8 mouse cellular contexts compared by ENCODE assay signal in genomic region chr16:57122682-57123445, GRCm38 (mm10). TPM values are rescaled to one million over a fixed set of nuclear protein-coding genes. Genes with fewer than 3 reads are reported as not detected.
A peak's percentile ranks its signal among the peaks of the same experiment; 100 is the strongest.
DNase-seq lines count a peak whose midpoint lies in the region; ATAC-seq and TF ChIP-seq lines count a peak whose summit lies in the region.

No protein-coding gene starts in this region.

- 38% methylated on average over 6 of the region's 6 CpGs for WGBS in kidney, embryonic 15.5 days
- 59% methylated on average over 6 of the region's 6 CpGs for WGBS in hindbrain, postnatal 0 days
- 65% methylated on average over 6 of the region's 6 CpGs for WGBS in midbrain, embryonic 15.5 days

- H3K9ac ChIP-seq in kidney, embryonic 15.5 days, result peak overlapping the region; percentile 98
- peak overlapping the region; percentile 95 for H3K9ac ChIP-seq in hindbrain, postnatal 0 days (replicated peaks; ENCODE audit: low read length)
- peak overlapping the region; percentile 93 for H3K9ac ChIP-seq in midbrain, embryonic 15.5 days

- H3K9me3 ChIP-seq in kidney, embryonic 15.5 days (replicated peaks), result no peaks in the 10 kb centered on the region
- no peaks in the 10 kb centered on the region for H3K9me3 ChIP-seq in hindbrain, postnatal 0 days (ENCODE audit: low read length)
- no peaks in the 10 kb centered on the region for H3K9me3 ChIP-seq in midbrain, embryonic 15.5 days

- ATAC-seq in kidney, embryonic 15.5 days (replicated peaks; ENCODE audit: low FRiP score), result no peak
- no peak for ATAC-seq in hindbrain, postnatal 0 days
- no peak for ATAC-seq in midbrain, embryonic 15.5 days (replicated peaks)

- DNase-seq in kidney, postnatal 36 days, result no peak
- peak; percentile 31 for DNase-seq in brain, adult 2 months (ENCODE audit: low read depth, low spot score)
- no peak for DNase-seq in hindbrain, postnatal 0 days (ENCODE audit: low spot score)
- DNase-seq in gastrocnemius, postnatal 4 days (ENCODE audit: low spot score in 2 of 2), result no peak
- no peak for DNase-seq in adrenal gland, postnatal 36 days
- no peak for DNase-seq in layer of hippocampus, postnatal 36 days

- no peaks in the 10 kb centered on the region for H3K27me3 ChIP-seq in kidney, embryonic 15.5 days
- no peaks in the 10 kb centered on the region for H3K27me3 ChIP-seq in hindbrain, postnatal 0 days (ENCODE audit: insufficient read depth, low read length)
- no peaks in the 10 kb centered on the region for H3K27me3 ChIP-seq in midbrain, embryonic 15.5 days (replicated peaks)

- H3K4me1 ChIP-seq in kidney, embryonic 15.5 days, result peaks cover 15% of the 10 kb centered on the region
- peaks cover 17% of the 10 kb centered on the region for H3K4me1 ChIP-seq in hindbrain, postnatal 0 days (ENCODE audit: insufficient read depth, low read length)
- peaks cover 26% of the 10 kb centered on the region for H3K4me1 ChIP-seq in midbrain, embryonic 15.5 days

- H3K36me3 ChIP-seq in kidney, embryonic 15.5 days, result peaks cover 5% of the 10 kb centered on the region; the same call in 1 of the 2 replicates
- H3K36me3 ChIP-seq in hindbrain, postnatal 0 days (ENCODE audit: insufficient read depth, low read length), result no peaks in the 10 kb centered on the region
- no peaks in the 10 kb centered on the region for H3K36me3 ChIP-seq in midbrain, embryonic 15.5 days (replicated peaks)

- peak overlapping the region; percentile 72 for H3K4me2 ChIP-seq in kidney, embryonic 15.5 days
- peak overlapping the region; percentile 80 for H3K4me2 ChIP-seq in hindbrain, postnatal 0 days (ENCODE audit: low read depth, low read length)
- H3K4me2 ChIP-seq in midbrain, embryonic 15.5 days, result peak overlapping the region; percentile 69

- no peak for TF ChIP-seq CTCF in hindbrain, postnatal 0 days (IDR thresholded peaks at IDR 0.05; ENCODE audit: low read depth)

- no peak overlapping the region for H3K27ac ChIP-seq in kidney, embryonic 15.5 days
- 0 out of 2 replicates have a peak overlapping the region, but pooled peaks have one; percentile 99 for H3K27ac ChIP-seq in hindbrain, postnatal 0 days
- no peak overlapping the region for H3K27ac ChIP-seq in midbrain, embryonic 15.5 days

- peak overlapping the region; percentile 100 for H3K4me3 ChIP-seq in kidney, embryonic 15.5 days (replicated peaks)
- H3K4me3 ChIP-seq in hindbrain, postnatal 0 days (ENCODE audit: low read length), result peak overlapping the region; percentile 85
- H3K4me3 ChIP-seq in midbrain, embryonic 15.5 days, result peak overlapping the region; percentile 80

RNA-seq across cellular contexts. Expression of gene Tomm70a, which starts 1.4 kb away (rescaled TPM):
- polyA plus RNA-seq in kidney, embryonic 15.5 days (2015; fragmentation: Nextera tagmentation; extraction: Ambion mirVana), result 43.6 and 45.7 TPM in 2 replicates
- 87.8 and 92.3 TPM in 2 replicates for total RNA-seq in hindbrain, postnatal 0 days (2014; rRNA removed)
- 55.9 and 59.4 TPM in 2 replicates for polyA plus RNA-seq in hindbrain, postnatal 0 days (2015; fragmentation: Nextera tagmentation; extraction: Ambion mirVana)
- 62.6 and 65.1 TPM in 2 replicates for polyA plus RNA-seq in midbrain, embryonic 15.5 days (2015; fragmentation: Nextera tagmentation; extraction: Ambion mirVana)
- 10 to 100 TPM; 40.4 to 43.9 TPM for total RNA-seq in gastrocnemius, postnatal 4 days (2021)
- total RNA-seq in adrenal gland, postnatal 36 days (2021), result 10 to 100 TPM; 56.3 to 59.2 TPM
- 100 to 1,000 TPM in 1 of 2 experiments, 10 to 100 TPM in 1; 98.6 to 101 TPM for total RNA-seq in layer of hippocampus, postnatal 36 days (2021)

RNA-seq across cellular contexts. Expression of gene Nit2, which starts 44.3 kb away (rescaled TPM):
- polyA plus RNA-seq in kidney, embryonic 15.5 days (2015; fragmentation: Nextera tagmentation; extraction: Ambion mirVana), result 100 and 104 TPM in 2 replicates
- 20.1 and 33.0 TPM in 2 replicates for total RNA-seq in hindbrain, postnatal 0 days (2014; rRNA removed)
- polyA plus RNA-seq in hindbrain, postnatal 0 days (2015; fragmentation: Nextera tagmentation; extraction: Ambion mirVana), result 56.3 and 62.5 TPM in 2 replicates
- 42.5 and 49.2 TPM in 2 replicates for polyA plus RNA-seq in midbrain, embryonic 15.5 days (2015; fragmentation: Nextera tagmentation; extraction: Ambion mirVana)
- 10 to 100 TPM; 39.6 to 40.8 TPM for total RNA-seq in gastrocnemius, postnatal 4 days (2021)
- 10 to 100 TPM; 35.0 to 53.6 TPM for total RNA-seq in adrenal gland, postnatal 36 days (2021)
- 10 to 100 TPM; 13.0 to 13.8 TPM for total RNA-seq in layer of hippocampus, postnatal 36 days (2021)

RNA-seq across cellular contexts. Expression of gene Tmem45a2, which starts 51.7 kb away (rescaled TPM):
- 0.17 TPM in 1 of 2 replicates, not detected in the other for polyA plus RNA-seq in kidney, embryonic 15.5 days (2015; fragmentation: Nextera tagmentation; extraction: Ambion mirVana)
- 0.47 TPM in 1 of 2 replicates, not detected in the other for total RNA-seq in hindbrain, postnatal 0 days (2014; rRNA removed)
- 0.23 and 0.35 TPM in 2 replicates for polyA plus RNA-seq in hindbrain, postnatal 0 days (2015; fragmentation: Nextera tagmentation; extraction: Ambion mirVana)
- polyA plus RNA-seq in midbrain, embryonic 15.5 days (2015; fragmentation: Nextera tagmentation; extraction: Ambion mirVana), result not detected in 2 replicates
- not detected for total RNA-seq in gastrocnemius, postnatal 4 days (2021)
- total RNA-seq in adrenal gland, postnatal 36 days (2021), result not detected
- total RNA-seq in layer of hippocampus, postnatal 36 days (2021), result under 1 TPM in 1 of 2 experiments, not detected in 1; 0.25 TPM
